Mouse (Mus musculus): Measurements from ENCODE around the gene Anp32e. TPM values are rescaled to one million over a fixed set of nuclear protein-coding genes. Genes with fewer than 3 reads are reported as not detected.
A peak's percentile ranks its signal among the peaks of the same experiment; 100 is the strongest.

Anp32e gene
- polyA plus RNA-seq, 1 experiment from 2014 or later: 110 TPM

GRCm38 (mm10) chr3:95995802-95996428, 66.9 kb downstream of the Anp32e start, which contains the start of gene Plekho1:
Gene Plekho1, minus strand, starts transcription at chr3:95996001.
- Histone ChIP-seq H3K27me3 (replicated peaks; ENCODE audit: control insufficient read depth, insufficient read depth, low read length) (no peaks in the 10 kb centered on the region), H3K4me2 (ENCODE audit: low read length) (peak within 1 kb of the TSS; percentile 64), H3K27ac (ENCODE audit: low read depth, low read length) (peak within 1 kb of the TSS; percentile 97), H3K4me3 (ENCODE audit: low read length) (peak within 1 kb of the TSS; percentile 83), H3K9me3 (ENCODE audit: control insufficient read depth, low read length) (no peaks in the 10 kb centered on the region), H3K9ac (ENCODE audit: low read depth, low read length) (peak within 1 kb of the TSS; percentile 96), H3K4me1 (ENCODE audit: control insufficient read depth, insufficient read depth, low read depth, low read length) (peaks cover 38% of the 10 kb centered on the region), H3K36me3 (ENCODE audit: control insufficient read depth, insufficient read depth, low read length) (peaks cover 10% of the 10 kb centered on the region)
- ATAC-seq: peak; percentile 68
- WGBS: 1% methylated on average over 64 of the region's 84 CpGs

GRCm38 (mm10) chr3:95996451-95997073, 67.5 kb downstream of the Anp32e start:
- no peaks in the 10 kb centered on the region for H3K9me3 ChIP-seq (ENCODE audit: control insufficient read depth, low read length)
- whole genome bisulfite sequencing: 2% methylated on average over 6 of the region's 6 CpGs
- peak overlapping the region; percentile 83 for H3K4me3 ChIP-seq (ENCODE audit: low read length)
- peaks cover 38% of the 10 kb centered on the region for H3K4me1 ChIP-seq (ENCODE audit: control insufficient read depth, insufficient read depth, low read depth, low read length)
- H3K36me3 ChIP-seq (ENCODE audit: control insufficient read depth, insufficient read depth, low read length): peaks cover 5% of the 10 kb centered on the region
- no peak for ATAC-seq
- peak overlapping the region; percentile 96 for H3K9ac ChIP-seq (ENCODE audit: low read depth, low read length)
- H3K27ac ChIP-seq (ENCODE audit: low read depth, low read length): peak overlapping the region; percentile 97
- H3K4me2 ChIP-seq (ENCODE audit: low read length): peak overlapping the region; percentile 64
- H3K27me3 ChIP-seq (replicated peaks; ENCODE audit: control insufficient read depth, insufficient read depth, low read length): no peaks in the 10 kb centered on the region

Other genes starting within 250 kb of the Anp32e start
- gene Adamtsl4, start 241.3 kb upstream of the Anp32e start, polyA plus RNA-seq (2015; fragmentation: Nextera tagmentation; extraction: Ambion mirVana): 1.4 and 2.4 TPM in 2 replicates
- gene Ecm1, start 189.7 kb upstream of the Anp32e start, polyA plus RNA-seq (2015; fragmentation: Nextera tagmentation; extraction: Ambion mirVana): 10.3 and 12.8 TPM in 2 replicates
- 50.1 and 50.8 TPM in 2 replicates for gene Tars2, start 169.0 kb upstream of the Anp32e start, polyA plus RNA-seq (2015; fragmentation: Nextera tagmentation; extraction: Ambion mirVana)
- 17.6 and 18.7 TPM in 2 replicates for gene Rprd2, start 110.4 kb upstream of the Anp32e start, polyA plus RNA-seq (2015; fragmentation: Nextera tagmentation; extraction: Ambion mirVana)
- gene Prpf3, start 73.4 kb upstream of the Anp32e start, polyA plus RNA-seq (2015; fragmentation: Nextera tagmentation; extraction: Ambion mirVana): 30.8 and 35.6 TPM in 2 replicates
- 251 and 276 TPM in 2 replicates for gene Mrps21, start 57.7 kb upstream of the Anp32e start, polyA plus RNA-seq (2015; fragmentation: Nextera tagmentation; extraction: Ambion mirVana)
- gene Ciart, start 47.0 kb upstream of the Anp32e start, polyA plus RNA-seq (2015; fragmentation: Nextera tagmentation; extraction: Ambion mirVana): 5.1 and 6.1 TPM in 2 replicates
- gene BC028528, start 37.2 kb upstream of the Anp32e start, polyA plus RNA-seq (2015; fragmentation: Nextera tagmentation; extraction: Ambion mirVana): 17.2 and 21.4 TPM in 2 replicates
- 30.1 and 31.8 TPM in 2 replicates for gene Aph1a, start 35.3 kb upstream of the Anp32e start, polyA plus RNA-seq (2015; fragmentation: Nextera tagmentation; extraction: Ambion mirVana)
- 16.1 and 16.9 TPM in 2 replicates for gene Car14, start 24.6 kb upstream of the Anp32e start, polyA plus RNA-seq (2015; fragmentation: Nextera tagmentation; extraction: Ambion mirVana)
- gene Plekho1, start 66.8 kb downstream of the Anp32e start, polyA plus RNA-seq (2015; fragmentation: Nextera tagmentation; extraction: Ambion mirVana): 27.7 and 41.3 TPM in 2 replicates
- gene Vps45, start 129.2 kb downstream of the Anp32e start, polyA plus RNA-seq (2015; fragmentation: Nextera tagmentation; extraction: Ambion mirVana): 58.7 and 60.8 TPM in 2 replicates
- 6.5 and 8.7 TPM in 2 replicates for gene Otud7b, start 175.3 kb downstream of the Anp32e start, polyA plus RNA-seq (2015; fragmentation: Nextera tagmentation; extraction: Ambion mirVana)
- gene Mtmr11, start 232.8 kb downstream of the Anp32e start, polyA plus RNA-seq (2015; fragmentation: Nextera tagmentation; extraction: Ambion mirVana): 12.7 and 13.9 TPM in 2 replicates
- gene Sf3b4, start 243.1 kb downstream of the Anp32e start, polyA plus RNA-seq (2015; fragmentation: Nextera tagmentation; extraction: Ambion mirVana): 131 and 152 TPM in 2 replicates

All from hindbrain, embryonic 16.5 days (tissue).